Mouse (Mus musculus): ENCODE results near the gene Olfml1. TPM values are rescaled to one million over a fixed set of nuclear protein-coding genes. Genes with fewer than 3 reads are reported as not detected.

Gene Olfml1
- total RNA-seq, 1 experiment from 2014 or later: not detected

DNA sequence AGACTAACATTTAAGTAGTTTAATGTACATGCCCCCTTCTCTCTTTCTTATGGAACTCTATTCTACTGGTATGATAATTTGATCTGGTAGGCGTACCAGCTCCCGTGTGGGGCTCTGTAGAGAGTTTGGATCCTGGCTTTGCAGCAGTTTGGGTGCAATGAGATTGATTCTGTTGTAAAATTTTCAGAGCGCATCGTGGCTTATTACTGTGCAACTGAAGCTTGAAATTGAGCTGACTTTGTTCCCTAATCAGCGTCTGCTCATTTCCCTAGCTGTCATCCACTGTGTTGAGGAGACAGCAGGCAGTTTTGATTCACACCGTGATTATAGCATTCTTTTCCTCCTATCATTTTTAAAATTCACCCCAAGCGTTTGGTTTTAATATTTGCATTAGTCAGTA lies 70.2 kb downstream of the Olfml1 start:
- ATAC-seq (ENCODE audit: extremely low read depth, insufficient number of reproducible peaks, low FRiP score, poor library complexity, severe bottlenecking): no peak

DNA sequence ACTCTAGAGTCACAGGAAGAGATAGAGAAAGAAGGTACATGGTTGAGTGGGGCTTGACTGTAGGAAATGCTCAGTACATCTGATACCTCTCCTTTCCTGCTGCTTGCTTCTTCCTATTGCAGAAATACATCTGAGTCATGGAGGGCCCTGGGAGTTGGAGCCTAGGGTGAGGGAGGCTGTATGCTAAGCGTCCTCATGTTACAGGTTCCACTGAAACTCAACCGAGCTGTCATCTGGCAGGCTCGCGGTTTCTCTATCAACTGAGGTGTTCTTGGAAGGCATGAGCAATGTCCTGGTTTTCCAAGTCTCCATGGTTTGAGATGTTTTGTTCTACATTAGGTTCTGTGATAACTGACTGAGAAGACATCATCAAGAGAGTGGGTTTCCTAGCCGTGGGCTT lies 70.8 kb downstream of the Olfml1 start:
- no peak for ATAC-seq (ENCODE audit: extremely low read depth, insufficient number of reproducible peaks, low FRiP score, poor library complexity, severe bottlenecking)

Other genes starting within 250 kb of the Olfml1 start
- not detected in 2 replicates for gene Syt9, start 196.7 kb upstream of the Olfml1 start, total RNA-seq (2017)
- gene Ppfibp2, start 27.8 kb downstream of the Olfml1 start, total RNA-seq (2017): 7.2 and 7.8 TPM in 2 replicates
- not detected in 2 replicates for gene 5330417H12Rik, start 57.7 kb downstream of the Olfml1 start, total RNA-seq (2017)
- gene Cyb5r2, start 190.6 kb downstream of the Olfml1 start, total RNA-seq (2017): not detected in 2 replicates
- not detected in 2 replicates for gene Ovch2, start 233.8 kb downstream of the Olfml1 start, total RNA-seq (2017)
- gene Olfr467, start 244.8 kb downstream of the Olfml1 start, total RNA-seq (2017): not detected in 2 replicates